Comparison of ENCODE assay signal across 23 mouse cellular contexts in the genomic region with DNA sequence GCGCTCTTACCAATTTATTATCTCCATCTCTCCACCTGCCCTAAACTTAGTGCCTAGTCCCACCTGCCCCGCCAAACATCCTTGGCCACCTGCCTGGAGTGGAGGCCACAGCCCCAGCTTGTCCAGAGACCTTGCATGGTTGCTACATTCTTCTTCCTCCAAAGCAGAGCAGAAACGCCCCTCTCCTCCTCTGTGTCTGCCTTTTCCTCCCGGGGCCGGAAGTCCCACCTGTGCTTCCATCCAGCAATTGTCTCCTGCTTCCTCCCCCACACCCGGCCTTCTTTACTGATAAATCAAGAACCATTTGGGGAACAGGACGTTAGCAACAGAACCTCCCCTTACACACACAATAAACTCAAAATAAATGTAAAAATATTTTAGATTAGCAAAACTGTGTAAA. TPM values are rescaled to one million over a fixed set of nuclear protein-coding genes. Genes with fewer than 3 reads are reported as not detected.
DNase-seq lines count a peak whose midpoint lies in the region; ATAC-seq and TF ChIP-seq lines count a peak whose summit lies in the region.
"Had no signal": no experiment of that assay in that cellular context is flagged by ENCODE, and none has a peak within 500 bp of the region (broad histone marks: within the 10 kb centered on the region; RNA-seq: fewer than 3 reads in every experiment).

No protein-coding gene starts in this region.

- no peaks in the 10 kb centered on the region for H3K9me3 ChIP-seq in midbrain, embryonic 11.5 days (ENCODE audit: control insufficient read depth, low read length)
- H3K9me3 ChIP-seq in midbrain, embryonic 14.5 days (ENCODE audit: control insufficient read depth, low read length), result no peaks in the 10 kb centered on the region
- H3K9me3 ChIP-seq in liver, embryonic 11.5 days (ENCODE audit: control insufficient read depth, low read length), result no peaks in the 10 kb centered on the region
- H3K9me3 ChIP-seq: embryonic facial prominence, embryonic 13.5 days; forebrain, embryonic 12.5 days; G1E; heart, embryonic 13.5 days; intestine, embryonic 15.5 days had no signal

- H3K36me3 ChIP-seq in kidney, adult 2 months (ENCODE audit: control insufficient read depth, insufficient read depth, low read length), result no peaks in the 10 kb centered on the region
- no peaks in the 10 kb centered on the region for H3K36me3 ChIP-seq in midbrain, embryonic 11.5 days (ENCODE audit: control insufficient read depth, insufficient read depth, low read length)
- H3K36me3 ChIP-seq in midbrain, embryonic 14.5 days (ENCODE audit: control insufficient read depth, insufficient read depth, low read length), result no peaks in the 10 kb centered on the region
- no peaks in the 10 kb centered on the region for H3K36me3 ChIP-seq in liver, embryonic 11.5 days (ENCODE audit: control insufficient read depth, insufficient read depth, low read length)
- H3K36me3 ChIP-seq: embryonic facial prominence, embryonic 13.5 days; forebrain, embryonic 12.5 days; G1E; heart, embryonic 13.5 days; intestine, embryonic 15.5 days had no signal

- DNase-seq in gastrocnemius, adult 2 months, result no peak
- DNase-seq in gastrocnemius, postnatal 36 days, result no peak
- peak; percentile 32 for DNase-seq in kidney, adult 2 months
- DNase-seq in kidney, adult 8-10 months, result no peak
- peak; percentile 37 for DNase-seq in midbrain, embryonic 11.5 days (ENCODE audit: low spot score, missing footprints)
- DNase-seq in midbrain, embryonic 14.5 days, result no peak
- no peak for DNase-seq in liver, embryonic 11.5 days (ENCODE audit: low spot score)
- DNase-seq: adrenal gland, postnatal 14 days; B cell, adult 2 months; cerebellum, adult 18-20 months; cerebellum, adult 9-11 months; cerebellum, postnatal 36 days; gastrocnemius, postnatal 14 days had no signal

- 63% methylated on average over 7 of the region's 7 CpGs for WGBS in kidney, adult 2 months
- 82% methylated on average over 7 of the region's 7 CpGs for whole genome bisulfite sequencing in midbrain, embryonic 11.5 days
- 92% methylated on average over 7 of the region's 7 CpGs for WGBS in midbrain, embryonic 14.5 days
- 67% methylated on average over 7 of the region's 7 CpGs for WGBS in liver, embryonic 11.5 days

- peak overlapping the region; percentile 53; the same call in 1 of the 2 replicates for H3K27ac ChIP-seq in gastrocnemius, adult 2 months
- no peak overlapping the region for H3K27ac ChIP-seq in kidney, adult 2 months (ENCODE audit: insufficient read depth, low read depth, low read length)
- H3K27ac ChIP-seq in midbrain, embryonic 11.5 days (ENCODE audit: low read depth, low read length), result no peak overlapping the region
- H3K27ac ChIP-seq in midbrain, embryonic 14.5 days (replicated peaks; ENCODE audit: low read depth, low read length), result no peak overlapping the region
- H3K27ac ChIP-seq in brown adipose tissue, adult 24 weeks (replicated peaks; ENCODE audit: low read depth, low read length), result peak overlapping the region; percentile 26; the same call in 1 of the 2 replicates
- no peak overlapping the region for H3K27ac ChIP-seq in liver, embryonic 11.5 days (ENCODE audit: low read depth, low read length)
- H3K27ac ChIP-seq: embryonic facial prominence, embryonic 13.5 days; forebrain, embryonic 12.5 days; heart, embryonic 13.5 days; hindbrain, embryonic 14.5 days; intestine, embryonic 15.5 days had no signal

- intact Hi-C loops in gastrocnemius, adult 2 months (cut with DNase I), result loop anchor here (10.0 kb wide), 1 partner anchor 363 kb away; no protein-coding TSS in a partner anchor
- intact Hi-C loops in gastrocnemius, postnatal 36 days (cut with DNase I), result no loop called here

- H3K4me2 ChIP-seq in midbrain, embryonic 11.5 days, result no peak overlapping the region
- no peak overlapping the region for H3K4me2 ChIP-seq in midbrain, embryonic 14.5 days (ENCODE audit: low read length)
- no peak overlapping the region for H3K4me2 ChIP-seq in liver, embryonic 11.5 days
- H3K4me2 ChIP-seq: embryonic facial prominence, embryonic 13.5 days; forebrain, embryonic 12.5 days; heart, embryonic 13.5 days; hindbrain, embryonic 14.5 days; intestine, embryonic 15.5 days had no signal

- no peaks in the 10 kb centered on the region for H3K4me1 ChIP-seq in kidney, adult 2 months (ENCODE audit: control insufficient read depth, insufficient read depth, low read length)
- H3K4me1 ChIP-seq in midbrain, embryonic 11.5 days (ENCODE audit: control insufficient read depth, insufficient read depth, low read length), result no peaks in the 10 kb centered on the region
- no peaks in the 10 kb centered on the region for H3K4me1 ChIP-seq in midbrain, embryonic 14.5 days (ENCODE audit: control insufficient read depth, insufficient read depth, low read length)
- no peaks in the 10 kb centered on the region for H3K4me1 ChIP-seq in brown adipose tissue, adult 24 weeks (ENCODE audit: control insufficient read depth, insufficient read depth, insufficient read length, low read length)
- H3K4me1 ChIP-seq in liver, embryonic 11.5 days (replicated peaks; ENCODE audit: control insufficient read depth, insufficient read depth, low read length), result no peaks in the 10 kb centered on the region
- H3K4me1 ChIP-seq: embryonic facial prominence, embryonic 13.5 days; forebrain, embryonic 12.5 days; heart, embryonic 13.5 days; intestine, embryonic 15.5 days had no signal

- no peak overlapping the region for H3K9ac ChIP-seq in midbrain, embryonic 11.5 days (ENCODE audit: low read length)
- H3K9ac ChIP-seq in midbrain, embryonic 14.5 days (replicated peaks; ENCODE audit: low read length), result no peak overlapping the region
- H3K9ac ChIP-seq in liver, embryonic 11.5 days (ENCODE audit: low read depth, low read length), result no peak overlapping the region
- H3K9ac ChIP-seq: embryonic facial prominence, embryonic 13.5 days; forebrain, embryonic 12.5 days; heart, embryonic 13.5 days; hindbrain, embryonic 14.5 days; intestine, embryonic 15.5 days had no signal

- peak overlapping the region; percentile 44; the same call in 1 of the 2 replicates for H3K4me3 ChIP-seq in gastrocnemius, adult 2 months
- H3K4me3 ChIP-seq in kidney, adult 2 months (ENCODE audit: insufficient read depth, low read depth, low read length), result no peak overlapping the region
- H3K4me3 ChIP-seq in midbrain, embryonic 11.5 days (ENCODE audit: low read depth, low read length), result no peak overlapping the region
- H3K4me3 ChIP-seq in midbrain, embryonic 14.5 days (replicated peaks; ENCODE audit: low read depth, low read length), result no peak overlapping the region
- no peak overlapping the region for H3K4me3 ChIP-seq in brown adipose tissue, adult 24 weeks (ENCODE audit: insufficient read depth, low read depth, low read length)
- H3K4me3 ChIP-seq in liver, embryonic 11.5 days (ENCODE audit: low read depth, low read length), result no peak overlapping the region
- H3K4me3 ChIP-seq: embryonic facial prominence, embryonic 13.5 days; forebrain, embryonic 12.5 days; heart, embryonic 13.5 days; intestine, embryonic 15.5 days had no signal

- TF ChIP-seq CTCF in gastrocnemius, adult 2 months (IDR thresholded peaks at IDR 0.05), result no peak
- TF ChIP-seq CTCF in kidney, adult 2 months (conservative IDR thresholded peaks at IDR 0.05; ENCODE audit: insufficient read depth, insufficient read length, low read depth, low read length), result no peak

- no peak for ATAC-seq in midbrain, embryonic 11.5 days (ENCODE audit: low FRiP score)
- no peak for ATAC-seq in midbrain, embryonic 14.5 days (ENCODE audit: low FRiP score, low TSS enrichment)
- no peak for ATAC-seq in liver, embryonic 11.5 days (replicated peaks; ENCODE audit: low FRiP score)
- ATAC-seq: activated CD4-positive, CD25-positive, alpha-beta regulatory T cell, adult 4 months; CD4-positive, CD25-positive, alpha-beta regulatory T cell, adult 4 months; forebrain, embryonic 16.5 days; intestine, embryonic 15.5 days had no signal

- H3K27me3 ChIP-seq in kidney, adult 2 months (replicated peaks; ENCODE audit: control insufficient read depth, insufficient read depth, low read length), result no peaks in the 10 kb centered on the region
- H3K27me3 ChIP-seq in midbrain, embryonic 11.5 days (ENCODE audit: control insufficient read depth, insufficient read depth, low read length), result no peaks in the 10 kb centered on the region
- H3K27me3 ChIP-seq in midbrain, embryonic 14.5 days (ENCODE audit: control insufficient read depth, insufficient read depth, low read length), result no peaks in the 10 kb centered on the region
- no peaks in the 10 kb centered on the region for H3K27me3 ChIP-seq in liver, embryonic 11.5 days (replicated peaks; ENCODE audit: control insufficient read depth, insufficient read depth, low read length)
- H3K27me3 ChIP-seq: embryonic facial prominence, embryonic 13.5 days; forebrain, embryonic 12.5 days; heart, embryonic 13.5 days; intestine, embryonic 15.5 days had no signal

- TF ChIP-seq POLR2A in kidney, adult 2 months (IDR thresholded peaks at IDR 0.05; ENCODE audit: low read depth, low read length), result no peak

RNA-seq across cellular contexts. Expression of a gene that starts 33.5 kb away (rescaled TPM):
- total RNA-seq in gastrocnemius, adult 2 months (2021), result 1 to 10 TPM; 5.7 to 6.9 TPM
- total RNA-seq in gastrocnemius, postnatal 36 days (2021), result 1 to 10 TPM; 4.3 to 6.9 TPM
- polyA plus RNA-seq in kidney, adult 2 months (2012; rRNA removed), result 6.2 and 7.7 TPM in 2 replicates
- polyA plus RNA-seq in midbrain, embryonic 11.5 days (2014; fragmentation: Nextera tagmentation; extraction: Ambion mirVana), result 10.4 and 10.8 TPM in 2 replicates
- 7.2 and 7.8 TPM in 2 replicates for polyA plus RNA-seq in midbrain, embryonic 14.5 days (2014; fragmentation: Nextera tagmentation; extraction: Ambion mirVana)
- polyA plus RNA-seq in brown adipose tissue, adult 24 weeks (2012; ENCODE audit: insufficient read depth, insufficient read length, missing spikeins), result 2.9 and 4.5 TPM in 2 replicates
- polyA plus RNA-seq in liver, embryonic 11.5 days (2014; fragmentation: Nextera tagmentation; extraction: Ambion mirVana), result 9.0 and 9.1 TPM in 2 replicates

RNA-seq across cellular contexts. Expression of a gene that starts 42.3 kb away (rescaled TPM):
- total RNA-seq in gastrocnemius, adult 2 months (2021), result 10 to 100 TPM; 64.5 to 70.5 TPM
- 10 to 100 TPM; 49.4 to 66.7 TPM for total RNA-seq in gastrocnemius, postnatal 36 days (2021)
- polyA plus RNA-seq in kidney, adult 2 months (2012; rRNA removed), result 99.8 and 102 TPM in 2 replicates
- 126 and 133 TPM in 2 replicates for polyA plus RNA-seq in midbrain, embryonic 11.5 days (2014; fragmentation: Nextera tagmentation; extraction: Ambion mirVana)
- polyA plus RNA-seq in midbrain, embryonic 14.5 days (2014; fragmentation: Nextera tagmentation; extraction: Ambion mirVana), result 130 and 138 TPM in 2 replicates
- 47.1 and 80.4 TPM in 2 replicates for polyA plus RNA-seq in brown adipose tissue, adult 24 weeks (2012; ENCODE audit: insufficient read depth, insufficient read length, missing spikeins)
- polyA plus RNA-seq in liver, embryonic 11.5 days (2014; fragmentation: Nextera tagmentation; extraction: Ambion mirVana), result 149 TPM in 2 replicates

Comparison
In these comparisons a context has a peak if more than half of its experiments do, and no peak if none do; other contexts are left out.
1. DNase-seq: peak in kidney, adult 2 months (single experiment) and midbrain, embryonic 11.5 days (single experiment); none in gastrocnemius, adult 2 months (single experiment), gastrocnemius, postnatal 36 days (0 of 2), kidney, adult 8-10 months (0 of 2), midbrain, embryonic 14.5 days (single experiment) and liver, embryonic 11.5 days (single experiment).
2. H3K27ac ChIP-seq: peak in gastrocnemius, adult 2 months (single experiment) and brown adipose tissue, adult 24 weeks (single experiment); none in kidney, adult 2 months (single experiment), midbrain, embryonic 11.5 days (single experiment), midbrain, embryonic 14.5 days (single experiment) and liver, embryonic 11.5 days (single experiment).